ENCODE assay signal across 8 mouse cellular contexts in the genomic region with DNA sequence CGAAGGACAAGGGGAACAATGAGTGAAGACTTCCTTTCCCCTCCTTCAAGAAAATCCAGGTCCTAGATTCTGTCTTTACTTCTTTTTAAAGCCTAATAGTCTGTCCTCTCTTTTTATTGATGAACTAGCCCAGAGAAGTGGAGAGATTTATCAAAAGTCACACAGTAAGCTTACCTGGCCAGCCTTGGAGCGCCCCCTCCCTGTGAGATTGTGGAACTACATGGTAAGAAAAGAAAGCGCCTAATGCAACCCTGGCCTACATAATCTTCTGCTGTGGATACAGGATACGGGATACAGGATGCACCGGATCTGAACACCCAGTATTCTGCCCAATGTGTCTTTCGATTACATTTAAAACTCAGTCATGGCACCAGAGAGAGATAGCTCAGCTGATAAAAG.
DNase-seq lines count a peak whose midpoint lies in the region; ATAC-seq and TF ChIP-seq lines count a peak whose summit lies in the region.

No protein-coding gene starts in this region.

- TF ChIP-seq CTCF in kidney, adult 2 months (conservative IDR thresholded peaks at IDR 0.05; ENCODE audit: insufficient read depth, insufficient read length, low read depth, low read length), result peak; percentile 44

- no peaks in the 10 kb centered on the region for H3K27me3 ChIP-seq in kidney, adult 2 months (replicated peaks; ENCODE audit: control insufficient read depth, insufficient read depth, low read length)
- H3K27me3 ChIP-seq in midbrain, embryonic 14.5 days (ENCODE audit: control insufficient read depth, insufficient read depth, low read length), result no peaks in the 10 kb centered on the region

- 63% methylated on average over 6 of the region's 6 CpGs for WGBS in kidney, adult 2 months
- WGBS in midbrain, embryonic 14.5 days, result 71% methylated on average over 6 of the region's 6 CpGs

- intact Hi-C loops in left cerebral cortex, postnatal 36 days (cut with DNase I), result no loop called here

- TF ChIP-seq POLR2A in kidney, adult 2 months (IDR thresholded peaks at IDR 0.05; ENCODE audit: low read depth, low read length), result no peak

- DNase-seq in kidney, adult 2 months, result no peak
- no peak for DNase-seq in kidney, postnatal 25 days
- DNase-seq in CD4-positive, CD25-positive, alpha-beta regulatory T cell, adult 2 months (ENCODE audit: low read depth, low spot score), result peak; percentile 71
- DNase-seq in ZHBTc4 (ENCODE audit: low read depth, low spot score), result peak; percentile 77
- no peak for DNase-seq in midbrain, embryonic 14.5 days
- no peak for DNase-seq in left cerebral cortex, postnatal 36 days (ENCODE audit: low spot score in 2 of 2)

- H3K4me2 ChIP-seq in midbrain, embryonic 14.5 days (ENCODE audit: low read length), result no peak overlapping the region

- no peaks in the 10 kb centered on the region for H3K36me3 ChIP-seq in kidney, adult 2 months (ENCODE audit: control insufficient read depth, insufficient read depth, low read length)
- no peaks in the 10 kb centered on the region for H3K36me3 ChIP-seq in midbrain, embryonic 14.5 days (ENCODE audit: control insufficient read depth, insufficient read depth, low read length)

- H3K27ac ChIP-seq in kidney, adult 2 months (ENCODE audit: insufficient read depth, low read depth, low read length), result no peak overlapping the region
- H3K27ac ChIP-seq in midbrain, embryonic 14.5 days (replicated peaks; ENCODE audit: low read depth, low read length), result no peak overlapping the region

- ATAC-seq in megakaryocyte-erythroid progenitor cell, adult 5-6 weeks (replicated peaks; ENCODE audit: low FRiP score, low TSS enrichment, poor library complexity, severe bottlenecking), result 0 out of 2 replicates have a peak, but pooled peaks have one; percentile 49
- no peak for ATAC-seq in midbrain, embryonic 14.5 days (ENCODE audit: low FRiP score, low TSS enrichment)
- ATAC-seq in activated CD4-positive, CD25-positive, alpha-beta regulatory T cell, adult 4 months, result no peak

- no peak overlapping the region for H3K4me3 ChIP-seq in kidney, adult 2 months (ENCODE audit: insufficient read depth, low read depth, low read length)
- no peak overlapping the region for H3K4me3 ChIP-seq in midbrain, embryonic 14.5 days (replicated peaks; ENCODE audit: low read depth, low read length)

- no peaks in the 10 kb centered on the region for H3K4me1 ChIP-seq in kidney, adult 2 months (ENCODE audit: control insufficient read depth, insufficient read depth, low read length)
- H3K4me1 ChIP-seq in midbrain, embryonic 14.5 days (ENCODE audit: control insufficient read depth, insufficient read depth, low read length), result 0 out of 2 replicates have a peak, but pooled peaks cover 3% of the 10 kb centered on the region

- no peak overlapping the region for H3K9ac ChIP-seq in midbrain, embryonic 14.5 days (replicated peaks; ENCODE audit: low read length)

- H3K9me3 ChIP-seq in midbrain, embryonic 14.5 days (ENCODE audit: control insufficient read depth, low read length), result no peaks in the 10 kb centered on the region

Comparison
In these comparisons a context has a peak if more than half of its experiments do, and no peak if none do; other contexts are left out.
1. DNase-seq: peak in CD4-positive, CD25-positive, alpha-beta regulatory T cell, adult 2 months (single experiment) and ZHBTc4 (single experiment); none in kidney, adult 2 months (single experiment), kidney, postnatal 25 days (0 of 2), midbrain, embryonic 14.5 days (single experiment) and left cerebral cortex, postnatal 36 days (0 of 2).